Mouse (Mus musculus) common myeloid progenitor, adult 5-6 weeks (primary cell): ENCODE results near the gene Klc2. TPM values are rescaled to one million over a fixed set of nuclear protein-coding genes. Genes with fewer than 3 reads are reported as not detected.
A peak's percentile ranks its signal among the peaks of the same experiment; 100 is the strongest.

Experiments used
- ATAC-seq: replicated peaks from 2 replicates; pipeline ENCODE4 v1.8.0; 2016; ENCODE audit warnings: low read depth, mild to moderate bottlenecking, moderate TSS enrichment, inconsistent platforms; ENCODE audit not compliant: poor library complexity, severe bottlenecking
- total RNA-seq: library from RNA; stranded (forward); fragments of 200-1000, 187-1606 nt; gene quantifications from 2 replicates; pipeline ENCODE4 v1.2.3, GENCODE M21; 2017

The Klc2 gene
- total RNA-seq, 1 experiment from 2014 or later, result 5.2 TPM

GRCm38 (mm10) chr19:5079279-5079678 is 39.1 kb downstream of the Klc2 start:
- ATAC-seq, result no peak

- ATAC-seq, result no peak
These were observed 44.8 kb downstream of the Klc2 start for GRCm38 (mm10) chr19:5073518-5073917.

- ATAC-seq, result no peak; the same call in 1 of the 2 replicates
These were observed 45.3 kb downstream of the Klc2 start for GRCm38 (mm10) chr19:5073028-5073427.

GRCm38 (mm10) chr19:5072389-5073019 is 45.9 kb downstream of the Klc2 start:
- no peak for ATAC-seq

GRCm38 (mm10) chr19:5071545-5072369 is 46.6 kb downstream of the Klc2 start:
- peak; percentile 76 for ATAC-seq

- ATAC-seq, result no peak
These were observed 47.3 kb downstream of the Klc2 start for GRCm38 (mm10) chr19:5071077-5071476.

GRCm38 (mm10) chr19:5069978-5070377 is 48.4 kb downstream of the Klc2 start:
- no peak for ATAC-seq

- ATAC-seq, result no peak
These were observed 48.9 kb downstream of the Klc2 start for GRCm38 (mm10) chr19:5069486-5069885.

- no peak for ATAC-seq
These were observed 49.7 kb downstream of the Klc2 start for GRCm38 (mm10) chr19:5068570-5069234.

GRCm38 (mm10) chr19:5067867-5068569 is 50.3 kb downstream of the Klc2 start, which contains the start of gene Cd248:
Gene Cd248 (plus strand): TSS chr19:5068078.
- no peak for ATAC-seq

- peak; percentile 55 for ATAC-seq
These were observed 51.1 kb downstream of the Klc2 start for GRCm38 (mm10) chr19:5067040-5067799.

GRCm38 (mm10) chr19:5065104-5065503 is 53.3 kb downstream of the Klc2 start:
- no peak for ATAC-seq

- ATAC-seq, result no peak
These were observed 55.9 kb downstream of the Klc2 start for GRCm38 (mm10) chr19:5062446-5062845.

GRCm38 (mm10) chr19:5062041-5062440 is 56.3 kb downstream of the Klc2 start:
- ATAC-seq, result no peak

- ATAC-seq, result no peak
These were observed 57.7 kb downstream of the Klc2 start for GRCm38 (mm10) chr19:5060365-5061330.

- ATAC-seq, result no peak
These were observed 59.3 kb downstream of the Klc2 start for GRCm38 (mm10) chr19:5058801-5059771.
